Mouse (Mus musculus) frontal cortex, postnatal 36 days (tissue): ENCODE data around the gene Med13.
A peak's percentile ranks its signal among the peaks of the same experiment; 100 is the strongest.

ENCODE experiments used
- DNase-seq, 2 experiments: peaks; one replicate each; pipeline ENCODE4 v3.0.0; 2022; ENCODE audit warnings: low spot score in 2 of 2

Gene Med13

DNA sequence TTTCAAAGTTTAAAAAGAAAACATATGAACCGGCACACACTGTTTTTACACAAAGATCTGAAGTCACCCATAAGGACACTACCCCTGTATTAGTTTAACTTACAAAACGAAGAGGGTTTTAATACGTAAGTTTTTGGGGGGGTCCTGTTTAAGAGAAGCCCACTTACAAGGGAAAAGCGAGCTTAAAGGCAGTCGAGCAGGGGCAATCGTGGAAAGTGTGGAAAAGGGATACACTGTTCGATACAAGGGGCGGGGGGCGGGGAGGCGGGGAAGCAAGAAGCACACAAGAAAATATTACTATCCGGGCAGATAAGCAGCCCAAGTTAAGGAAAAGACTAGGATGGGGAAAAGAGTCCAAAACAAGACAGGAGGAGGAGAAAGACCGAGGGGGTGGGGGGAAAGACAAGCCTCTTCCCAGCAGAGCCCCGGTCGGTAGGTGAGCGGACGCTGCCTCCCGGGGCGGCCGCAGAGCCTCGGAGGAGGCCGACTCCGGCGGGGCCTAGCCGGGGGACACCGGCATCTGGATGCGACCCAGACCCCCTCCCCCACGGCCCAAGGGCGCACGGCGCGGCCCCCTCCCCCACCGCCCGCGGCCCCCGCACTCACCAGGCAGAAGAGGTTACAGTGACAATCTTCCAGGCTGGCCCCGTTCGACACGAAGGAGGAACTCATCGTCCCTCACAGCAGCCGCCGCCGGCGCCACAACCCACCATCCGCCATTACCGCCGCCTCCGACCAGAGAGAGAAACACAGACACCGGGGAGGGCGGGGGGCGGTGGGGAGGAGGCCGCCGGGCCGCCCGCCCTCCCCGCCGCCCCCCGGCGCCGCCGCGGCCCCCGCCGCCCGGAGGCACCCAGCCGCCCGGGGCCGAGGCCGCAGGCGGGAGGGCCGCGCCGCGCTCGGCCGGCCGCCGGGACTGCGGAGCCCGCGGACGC, at the start of gene Med13:
TSS of gene Med13 (minus strand) at position 749 of the 935 bp plus-strand sequence.
- peak; percentile 17 to 33 for DNase-seq

DNA sequence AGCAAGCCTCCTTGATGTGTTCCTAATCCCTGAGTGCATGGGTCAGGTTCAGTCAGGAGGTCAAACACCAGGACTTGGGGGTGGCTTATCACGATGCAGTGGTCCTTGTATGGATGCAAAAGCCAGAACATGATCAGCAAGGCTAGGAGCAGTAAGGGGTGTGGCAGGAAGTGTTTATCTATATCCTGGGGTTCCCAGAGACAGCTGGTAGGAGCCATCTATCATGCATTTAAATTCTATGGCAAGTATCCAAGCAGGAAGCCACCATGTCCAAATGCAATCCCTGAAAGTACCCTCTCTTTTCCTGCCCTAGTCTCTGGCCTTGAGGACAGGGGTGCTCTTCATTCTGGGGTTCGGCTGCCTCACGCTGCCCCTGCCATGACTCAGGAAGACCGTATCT, 47.2 kb upstream of the Med13 start:
- no peak for DNase-seq

GRCm38 (mm10) chr11:86403845-86404244, 46.4 kb upstream of the Med13 start:
- no peak for DNase-seq

- no peak for DNase-seq
Observed at GRCm38 (mm10) chr11:86399241-86400107, 42.1 kb upstream of the Med13 start.

GRCm38 (mm10) chr11:86396950-86397594, 39.7 kb upstream of the Med13 start:
- no peak for DNase-seq

DNA sequence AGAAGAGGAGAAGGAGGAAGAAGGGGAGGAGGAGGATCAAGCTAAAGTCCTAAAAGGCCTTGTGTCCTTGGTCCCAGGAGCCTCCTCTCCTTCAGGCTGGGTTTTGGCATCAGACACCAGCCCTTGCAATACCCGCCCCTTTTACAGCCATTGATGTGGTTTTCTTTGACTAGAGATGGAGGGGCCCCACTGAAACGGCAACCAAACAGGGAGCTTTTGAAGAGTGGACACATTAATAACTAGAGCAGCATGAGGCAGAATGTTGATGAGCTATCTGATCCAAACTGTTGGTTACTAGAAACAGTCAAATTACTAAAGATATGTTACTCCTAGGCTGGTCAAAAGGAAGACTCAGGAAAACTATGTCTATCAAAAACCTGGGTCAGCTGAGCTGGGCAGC, 39.1 kb upstream of the Med13 start:
- no peak for DNase-seq

DNA sequence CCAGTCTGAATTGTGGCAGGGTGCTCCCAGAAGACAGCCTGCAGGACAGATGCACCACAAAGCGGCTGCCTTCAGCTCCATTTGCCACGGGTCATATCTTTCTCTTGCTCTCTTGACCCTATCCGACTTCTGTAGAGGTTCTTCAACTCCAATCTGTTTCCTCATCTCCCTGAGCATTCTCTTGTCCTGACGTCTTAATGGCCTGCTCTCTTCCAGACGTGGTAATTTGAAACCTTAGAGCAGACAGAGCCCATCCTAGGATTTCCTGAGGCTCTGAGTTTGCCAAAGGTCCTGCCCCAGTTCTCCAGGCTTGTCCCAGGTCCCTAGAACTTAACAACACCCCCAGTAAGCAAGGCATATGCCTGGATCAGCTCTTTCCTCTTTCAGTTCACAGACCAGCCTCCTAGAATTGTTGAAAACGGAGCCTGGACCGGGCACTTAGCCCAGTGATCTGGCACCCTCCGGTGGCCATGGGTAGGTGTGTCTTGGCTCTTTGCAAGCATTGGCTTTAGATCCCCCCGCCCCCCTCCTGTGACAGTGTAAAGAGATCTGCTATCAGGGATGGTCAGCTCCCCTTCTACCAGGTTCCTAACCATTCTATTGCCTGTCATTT, 38.2 kb upstream of the Med13 start:
- peak in 1 of 2 experiments; percentile 32 for DNase-seq

- DNase-seq = no peak
Observed at GRCm38 (mm10) chr11:86395100-86395499, 37.7 kb upstream of the Med13 start.

GRCm38 (mm10) chr11:86391687-86392086, 34.3 kb upstream of the Med13 start:
- no peak for DNase-seq

DNA sequence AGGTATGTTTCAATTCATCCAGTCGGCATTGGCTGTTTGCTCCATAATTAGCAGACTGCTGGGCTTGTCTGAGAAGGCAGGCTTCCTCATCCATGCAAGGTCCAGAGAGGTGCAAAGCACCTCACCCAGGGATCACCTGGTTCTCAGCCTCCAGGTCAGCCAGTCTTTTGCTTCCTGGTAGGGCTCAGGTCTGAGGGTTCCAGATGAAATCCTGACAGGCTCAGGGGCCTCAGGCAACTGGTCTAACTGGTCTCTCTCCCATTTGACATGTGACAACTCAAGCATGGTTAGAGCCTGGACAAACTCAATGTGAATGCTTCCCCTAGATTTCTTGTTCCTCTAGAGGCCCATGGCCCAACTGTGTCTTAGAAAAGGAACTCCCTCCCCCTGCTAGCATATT, 32.9 kb upstream of the Med13 start:
- DNase-seq = no peak

DNA sequence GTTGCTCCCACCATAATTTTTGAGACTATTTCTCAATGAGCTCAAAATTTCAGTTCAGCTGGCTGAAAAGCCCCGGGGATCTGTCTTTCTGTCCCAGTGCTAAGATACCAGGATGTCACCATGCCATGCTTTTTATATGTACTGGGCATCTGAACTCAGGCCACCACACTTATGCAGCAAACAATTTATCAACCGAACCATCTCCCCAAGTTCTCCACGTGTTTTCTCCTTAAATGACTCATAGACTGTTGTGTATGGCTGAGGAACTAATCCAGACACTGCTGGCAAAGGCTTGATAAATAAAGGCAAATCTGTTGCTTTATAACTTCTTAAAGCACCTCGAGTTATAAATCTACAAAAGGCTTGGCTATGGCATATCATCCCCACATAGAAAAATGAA, 32.1 kb upstream of the Med13 start:
- DNase-seq = no peak

- DNase-seq = no peak
Observed at GRCm38 (mm10) chr11:86388821-86389480, 31.5 kb upstream of the Med13 start.

- DNase-seq = no peak
Observed at GRCm38 (mm10) chr11:86387121-86387893, 29.9 kb upstream of the Med13 start.

DNA sequence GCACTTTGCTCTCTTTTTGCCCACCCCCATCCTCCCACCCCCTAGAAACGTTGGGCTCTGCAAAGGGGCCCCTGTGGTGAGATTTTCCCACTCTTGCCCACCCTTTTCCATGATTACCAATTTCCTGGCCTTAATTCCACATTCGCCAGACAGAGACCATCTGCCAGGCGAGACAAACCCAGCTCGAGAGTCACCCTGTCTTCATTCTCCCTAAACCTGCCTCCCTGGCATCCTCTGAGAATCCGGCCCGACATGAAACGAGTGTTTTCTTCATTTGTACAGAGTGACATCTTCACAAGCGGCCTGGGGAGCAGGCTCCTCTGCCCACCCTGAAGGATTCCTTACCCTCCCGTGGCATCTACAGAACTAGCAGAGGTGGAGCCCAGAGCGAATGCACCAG, 29.2 kb upstream of the Med13 start:
- peak; percentile 10 to 15 for DNase-seq

DNA sequence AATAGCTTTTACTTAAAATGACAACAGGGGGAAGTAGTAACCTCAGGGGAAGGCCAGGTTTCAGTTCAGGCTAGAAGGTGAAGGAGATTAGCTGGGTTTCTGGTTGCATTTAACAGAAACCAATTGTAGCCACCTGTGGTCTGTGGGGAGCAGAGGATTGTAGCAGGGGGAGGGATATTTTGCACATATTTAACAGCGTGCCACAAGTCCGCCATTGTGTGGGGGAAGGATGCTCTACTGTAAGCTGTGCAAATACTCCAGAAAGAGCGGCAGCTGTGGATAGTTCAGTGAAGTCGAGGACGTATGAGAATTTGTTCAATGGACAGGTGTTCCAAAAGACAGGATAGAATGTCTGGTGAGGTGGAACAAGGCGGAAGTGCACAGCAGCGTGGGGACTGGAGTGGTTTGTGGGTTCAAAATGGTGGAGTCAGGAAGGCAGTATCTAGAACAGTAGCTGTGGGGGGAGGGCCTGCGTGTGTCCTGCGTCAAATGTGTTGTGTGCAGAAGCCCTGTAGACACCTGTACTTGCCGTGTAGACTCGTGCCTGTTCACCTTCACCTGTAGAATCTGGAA, 28.4 kb upstream of the Med13 start:
- no peak for DNase-seq

DNA sequence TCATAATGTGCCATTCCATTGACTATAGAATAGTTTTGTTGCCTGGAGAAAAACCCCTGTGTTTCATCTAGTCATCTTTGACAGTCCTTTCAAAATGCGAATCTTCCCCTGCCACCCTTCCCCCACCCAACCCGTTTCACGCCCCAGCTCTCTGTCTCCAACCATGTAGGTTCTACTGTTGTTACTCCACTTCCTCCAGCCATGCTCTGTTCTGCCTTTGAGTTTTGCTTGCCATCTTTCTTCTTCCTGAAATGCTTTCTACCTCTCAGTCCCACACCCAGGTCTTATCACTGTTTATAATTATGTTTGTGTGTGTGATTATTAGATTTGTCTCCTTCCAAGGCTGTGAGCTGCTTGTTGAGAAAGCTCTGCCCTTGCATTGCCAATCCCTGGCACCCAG, 26.7 kb upstream of the Med13 start:
- no peak for DNase-seq

- no peak for DNase-seq
Observed at GRCm38 (mm10) chr11:86382520-86383157, 25.2 kb upstream of the Med13 start.

DNA sequence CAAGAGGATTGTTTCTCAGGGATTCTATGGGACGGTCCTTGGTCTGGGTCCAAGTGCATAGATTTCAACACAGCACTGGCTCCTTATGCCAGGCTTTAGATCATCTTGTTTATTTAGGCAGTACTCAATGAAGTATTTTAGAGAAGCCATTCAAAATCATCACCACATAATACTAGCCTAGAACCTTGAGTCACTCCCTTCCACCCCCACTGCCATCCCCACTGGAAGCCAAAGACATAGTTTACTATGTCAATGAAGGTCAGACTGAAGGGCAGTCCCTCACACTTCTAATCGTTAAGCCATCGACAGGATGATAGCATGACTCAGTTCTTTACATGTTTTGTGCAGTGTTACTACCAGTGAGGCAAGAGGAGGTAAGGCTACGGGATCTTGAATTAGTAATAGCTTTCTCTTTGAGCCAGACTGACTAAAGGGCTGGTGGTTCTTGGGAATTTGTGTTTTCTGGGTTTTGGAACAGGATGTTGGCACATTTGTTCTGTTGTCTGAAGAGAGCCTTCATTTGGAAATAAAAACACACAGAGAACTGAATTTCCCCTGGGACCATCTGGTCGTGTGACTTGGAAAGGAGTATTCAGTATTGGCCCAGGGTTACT, 24.2 kb upstream of the Med13 start:
- DNase-seq = no peak
